Mouse (Mus musculus): Measurements from ENCODE around the gene Yju2. TPM values are rescaled to one million over a fixed set of nuclear protein-coding genes. Genes with fewer than 3 reads are reported as not detected.

The Yju2 gene
- polyA plus RNA-seq, 1 experiment: 9.5 TPM

DNA sequence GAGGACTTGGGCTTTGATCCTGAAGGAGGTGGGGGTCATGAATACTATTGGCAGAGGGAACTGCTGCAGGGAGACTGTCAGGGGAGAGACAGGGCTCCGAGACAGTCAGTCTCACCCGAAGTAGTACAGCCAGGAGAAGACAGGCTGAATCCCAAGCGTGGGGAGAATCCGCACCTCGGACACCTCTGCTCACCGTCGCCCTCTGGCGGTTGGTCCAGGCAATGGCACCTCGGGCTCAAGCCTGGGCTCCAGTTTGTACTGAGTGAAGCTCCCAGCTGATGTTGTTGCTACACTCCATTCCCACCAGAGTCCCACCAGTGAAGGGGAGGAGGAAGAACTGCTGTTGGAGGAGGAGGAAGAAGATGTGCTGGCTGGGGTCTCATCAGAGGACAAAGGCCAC is 51.8 kb downstream of the Yju2 start:
- Histone ChIP-seq H3K4me3 (replicated peaks; ENCODE audit: extremely low read depth, low read depth, low read length) (no peak overlapping the region), H3K4me1 (ENCODE audit: control insufficient read depth, insufficient read depth, low read length) (peaks cover 11% of the 10 kb centered on the region)
- WGBS: 6% methylated on average over 9 of the region's 9 CpGs
- TF ChIP-seq CTCF (IDR thresholded peaks at IDR 0.05; ENCODE audit: insufficient read depth, low read length) (peak; percentile 97), POLR2A (IDR thresholded peaks at IDR 0.05; ENCODE audit: borderline replicate concordance, extremely low read depth, low read depth, low read length) (no peak)
- DNase-seq: peak; percentile 86

GRCm38 (mm10) chr17:56011441-56011840 is 52.5 kb downstream of the Yju2 start:
- WGBS: 83% methylated on average over 7 of the region's 7 CpGs
- H3K4me1 ChIP-seq (ENCODE audit: control insufficient read depth, insufficient read depth, low read length): peaks cover 11% of the 10 kb centered on the region
- DNase-seq: no peak
- no peak for TF ChIP-seq POLR2A (IDR thresholded peaks at IDR 0.05; ENCODE audit: borderline replicate concordance, extremely low read depth, low read depth, low read length)
- no peak for TF ChIP-seq CTCF (IDR thresholded peaks at IDR 0.05; ENCODE audit: insufficient read depth, low read length)
- no peak overlapping the region for H3K4me3 ChIP-seq (replicated peaks; ENCODE audit: extremely low read depth, low read depth, low read length)

- TF ChIP-seq CTCF (IDR thresholded peaks at IDR 0.05; ENCODE audit: insufficient read depth, low read length): no peak
- DNase-seq: no peak
- Histone ChIP-seq H3K4me1 (ENCODE audit: control insufficient read depth, insufficient read depth, low read length) (peaks cover 6% of the 10 kb centered on the region), H3K4me3 (replicated peaks; ENCODE audit: extremely low read depth, low read depth, low read length) (no peak overlapping the region)
- WGBS: 86% methylated on average over 9 of the region's 9 CpGs
Observed at GRCm38 (mm10) chr17:56015293-56015692, 56.4 kb downstream of the Yju2 start.

GRCm38 (mm10) chr17:56016382-56016781 is 57.5 kb downstream of the Yju2 start:
- WGBS: 90% methylated on average over 8 of the region's 8 CpGs
- no peaks in the 10 kb centered on the region for H3K4me1 ChIP-seq (ENCODE audit: control insufficient read depth, insufficient read depth, low read length)
- H3K4me3 ChIP-seq (replicated peaks; ENCODE audit: extremely low read depth, low read depth, low read length): no peak overlapping the region
- DNase-seq: no peak
- no peak for TF ChIP-seq CTCF (IDR thresholded peaks at IDR 0.05; ENCODE audit: insufficient read depth, low read length)
- no peak for TF ChIP-seq POLR2A (IDR thresholded peaks at IDR 0.05; ENCODE audit: borderline replicate concordance, extremely low read depth, low read depth, low read length)

GRCm38 (mm10) chr17:56016793-56017785 is 58.2 kb downstream of the Yju2 start:
- Histone ChIP-seq H3K4me3 (replicated peaks; ENCODE audit: extremely low read depth, low read depth, low read length) (no peak overlapping the region), H3K4me1 (ENCODE audit: control insufficient read depth, insufficient read depth, low read length) (no peaks in the 10 kb centered on the region; the same call in 1 of the 2 replicates)
- no peak for DNase-seq
- no peak for TF ChIP-seq POLR2A (IDR thresholded peaks at IDR 0.05; ENCODE audit: borderline replicate concordance, extremely low read depth, low read depth, low read length)
- no peak for TF ChIP-seq CTCF (IDR thresholded peaks at IDR 0.05; ENCODE audit: insufficient read depth, low read length)
- 78% methylated on average over 15 of the region's 15 CpGs for WGBS

- TF ChIP-seq CTCF (IDR thresholded peaks at IDR 0.05; ENCODE audit: insufficient read depth, low read length): no peak
- no peak for TF ChIP-seq POLR2A (IDR thresholded peaks at IDR 0.05; ENCODE audit: borderline replicate concordance, extremely low read depth, low read depth, low read length)
- no peak for DNase-seq
- Histone ChIP-seq H3K4me3 (replicated peaks; ENCODE audit: extremely low read depth, low read depth, low read length) (no peak overlapping the region), H3K4me1 (ENCODE audit: control insufficient read depth, insufficient read depth, low read length) (peaks cover 6% of the 10 kb centered on the region)
- WGBS: 83% methylated on average over 7 of the region's 7 CpGs
Observed at GRCm38 (mm10) chr17:56017848-56018247, 58.9 kb downstream of the Yju2 start.

Other genes with a start within 250 kb of the Yju2 start
- gene Pot1b, start 246.5 kb upstream of the Yju2 start, polyA plus RNA-seq (2012; rRNA removed): 1.9 and 5.9 TPM in 2 replicates
- 2.0 and 4.9 TPM in 2 replicates for gene Adgre4, start 209.1 kb upstream of the Yju2 start, polyA plus RNA-seq (2012; rRNA removed)
- 0.35 and 0.90 TPM in 2 replicates for gene Zfp119a, start 80.2 kb upstream of the Yju2 start, polyA plus RNA-seq (2012; rRNA removed)
- gene Zfp959, start 67.0 kb upstream of the Yju2 start, polyA plus RNA-seq (2012; rRNA removed): 0.96 and 1.2 TPM in 2 replicates
- gene Zfp119b, start 9.6 kb upstream of the Yju2 start, polyA plus RNA-seq (2012; rRNA removed): 0.29 and 0.70 TPM in 2 replicates
- 7.3 and 12.4 TPM in 2 replicates for gene Ebi3, start 6.5 kb upstream of the Yju2 start, polyA plus RNA-seq (2012; rRNA removed)
- gene Shd, start 11.4 kb downstream of the Yju2 start, polyA plus RNA-seq (2012; rRNA removed): 1.6 and 1.9 TPM in 2 replicates
- gene Fsd1, start 27.4 kb downstream of the Yju2 start, polyA plus RNA-seq (2012; rRNA removed): 0.17 and 0.31 TPM in 2 replicates
- 53.4 and 60.4 TPM in 2 replicates for gene Stap2, start 46.5 kb downstream of the Yju2 start, polyA plus RNA-seq (2012; rRNA removed)
- 99.7 and 103 TPM in 2 replicates for gene Mpnd, start 46.6 kb downstream of the Yju2 start, polyA plus RNA-seq (2012; rRNA removed)
- 72.8 and 74.1 TPM in 2 replicates for gene Sh3gl1, start 77.5 kb downstream of the Yju2 start, polyA plus RNA-seq (2012; rRNA removed)
- 1.6 and 2.3 TPM in 2 replicates for gene Chaf1a, start 81.3 kb downstream of the Yju2 start, polyA plus RNA-seq (2012; rRNA removed)
- 59.3 and 69.3 TPM in 2 replicates for gene Ubxn6, start 115.9 kb downstream of the Yju2 start, polyA plus RNA-seq (2012; rRNA removed)
- gene Hdgfl2, start 120.5 kb downstream of the Yju2 start, polyA plus RNA-seq (2012; rRNA removed): 44.8 and 47.2 TPM in 2 replicates
- 25.2 and 38.9 TPM in 2 replicates for gene Plin4, start 150.7 kb downstream of the Yju2 start, polyA plus RNA-seq (2012; rRNA removed)
- 5.5 and 8.6 TPM in 2 replicates for gene Plin5, start 158.5 kb downstream of the Yju2 start, polyA plus RNA-seq (2012; rRNA removed)
- 174 and 240 TPM in 2 replicates for gene Lrg1, start 162.9 kb downstream of the Yju2 start, polyA plus RNA-seq (2012; rRNA removed)
- gene Sema6b, start 181.2 kb downstream of the Yju2 start, polyA plus RNA-seq (2012; rRNA removed): 12.5 and 21.2 TPM in 2 replicates
- 3.5 and 3.6 TPM in 2 replicates for gene Tnfaip8l1, start 203.4 kb downstream of the Yju2 start, polyA plus RNA-seq (2012; rRNA removed)
- 42.4 and 48.7 TPM in 2 replicates for gene Mydgf, start 224.8 kb downstream of the Yju2 start, polyA plus RNA-seq (2012; rRNA removed)

Measured in lung, adult 2 months (tissue).